Mouse (Mus musculus): ENCODE measurements at regions not wholly inside any gene's neighbourhood (a gene's known extent, or its start where the extent isn't known, plus 50 kb on each side); places are given as distances from the start of the nearest gene placed in this dataset.

DNA sequence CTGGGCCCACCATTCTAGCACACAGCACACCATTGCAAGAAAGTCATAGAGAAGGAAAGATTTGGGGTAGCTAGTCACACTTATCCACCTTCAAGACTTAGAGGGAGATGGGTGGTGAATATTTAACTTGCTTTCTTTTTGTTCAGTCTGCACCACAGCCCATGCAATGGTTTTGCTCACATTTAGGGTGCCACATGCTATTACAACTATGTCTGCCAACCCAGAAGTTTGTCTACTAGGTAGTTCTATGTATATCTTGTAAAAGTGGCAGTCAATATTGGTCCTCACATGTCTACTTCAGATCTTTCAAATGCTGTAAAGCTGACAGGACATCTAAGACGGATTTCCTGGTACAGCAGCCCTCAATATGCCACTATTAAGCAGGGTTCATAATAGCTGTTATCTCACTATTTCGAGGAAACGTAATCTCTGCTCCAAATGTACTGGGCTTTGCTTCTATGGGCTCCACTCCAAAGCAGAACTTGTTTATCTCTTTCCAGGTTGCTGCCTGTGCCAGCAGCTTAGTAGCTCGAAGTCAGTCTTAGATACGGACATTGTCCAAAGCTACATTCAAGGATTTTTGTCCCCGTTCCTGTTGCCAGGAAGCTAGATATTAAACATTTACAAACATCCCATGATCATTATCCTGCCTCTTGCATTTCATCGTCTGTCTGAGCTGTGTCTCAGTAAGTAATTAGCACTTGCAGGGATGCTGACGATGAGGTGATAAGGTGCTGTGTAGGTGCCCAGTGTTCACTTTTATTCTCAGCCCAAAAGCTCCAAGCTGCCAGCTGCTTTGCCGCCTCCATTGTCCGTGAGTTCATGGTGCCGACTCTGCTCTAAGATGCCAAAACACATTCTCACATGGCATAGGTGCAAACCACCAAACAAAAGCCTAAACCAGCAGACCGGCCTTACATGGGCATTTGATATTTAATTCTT, 327.8 kb upstream of the Robo2 start:
- no peak for DNase-seq (ENCODE audit: low read depth, low spot score)

- no peak for DNase-seq (ENCODE audit: low read depth, low spot score)
These were observed 321.5 kb upstream of the Robo2 start for GRCm38 (mm10) chr16:74732940-74733776.

- no peak for DNase-seq (ENCODE audit: low read depth, low spot score)
These were observed 318.7 kb upstream of the Robo2 start for GRCm38 (mm10) chr16:74730169-74730794.

GRCm38 (mm10) chr16:74723217-74723616, 311.6 kb upstream of the Robo2 start:
- no peak for DNase-seq (ENCODE audit: low read depth, low spot score)

DNA sequence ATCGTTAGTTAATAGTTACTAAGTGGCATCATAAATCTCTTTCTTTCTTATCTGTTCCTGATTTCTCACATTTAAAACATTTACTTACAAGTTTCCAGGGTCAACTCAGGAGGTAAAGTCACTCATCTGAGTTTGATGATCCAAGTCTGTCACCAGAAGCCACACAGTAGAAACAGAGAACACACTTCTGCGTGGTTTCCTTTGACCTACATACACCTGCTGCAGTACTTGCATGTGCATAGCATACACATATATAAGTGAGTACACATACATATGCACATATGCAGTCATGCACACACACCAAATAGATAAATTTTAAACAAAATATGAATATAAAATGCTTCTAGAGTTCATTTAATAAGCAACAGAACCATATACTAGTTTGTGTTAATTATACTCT, 306.5 kb upstream of the Robo2 start:
- no peak for DNase-seq (ENCODE audit: low read depth, low spot score)

DNA sequence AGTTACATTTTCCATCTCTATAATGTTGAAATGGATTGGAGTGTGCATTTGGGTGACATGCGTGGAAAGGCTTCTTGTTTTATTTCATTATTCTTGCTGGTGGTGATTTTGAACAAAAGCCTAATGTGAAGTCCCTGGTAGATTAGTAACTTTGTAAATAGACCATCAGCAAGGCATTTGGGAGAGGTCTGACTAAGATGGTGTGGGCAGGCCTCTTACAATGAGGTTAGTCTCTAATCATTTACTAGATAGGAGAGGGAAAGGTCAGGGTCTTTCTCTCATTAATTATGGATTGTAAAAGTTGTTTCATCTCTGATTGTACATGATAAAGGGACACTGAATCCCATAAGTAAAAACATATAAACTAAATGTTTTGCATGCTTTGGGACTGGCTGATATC, 306.0 kb upstream of the Robo2 start:
- DNase-seq (ENCODE audit: low read depth, low spot score) = no peak

- DNase-seq (ENCODE audit: low read depth, low spot score) = no peak
These were observed 303.3 kb upstream of the Robo2 start for GRCm38 (mm10) chr16:74714950-74715349.

- no peak for DNase-seq (ENCODE audit: low read depth, low spot score)
These were observed 300.9 kb upstream of the Robo2 start for GRCm38 (mm10) chr16:74712515-74712914.

DNA sequence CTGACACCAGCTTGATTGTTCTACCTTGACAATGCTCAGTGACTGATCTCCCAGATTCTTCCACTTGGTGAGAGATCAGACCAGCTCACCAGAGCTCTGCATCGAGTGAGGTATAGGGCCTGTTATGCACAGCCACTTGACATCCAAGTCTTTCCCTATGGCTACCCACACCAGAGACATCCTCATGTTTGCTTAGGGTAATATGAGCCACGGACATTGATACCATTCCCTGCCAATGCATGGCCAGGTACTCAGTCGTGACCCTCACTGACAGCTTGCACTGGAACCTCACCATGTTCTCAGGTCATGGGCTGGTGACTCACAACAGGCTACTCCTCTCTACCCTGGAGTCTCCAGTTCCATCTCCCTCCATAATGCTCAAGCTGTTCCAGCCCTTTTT, 290.4 kb upstream of the Robo2 start:
- no peak for DNase-seq (ENCODE audit: low read depth, low spot score)

DNA sequence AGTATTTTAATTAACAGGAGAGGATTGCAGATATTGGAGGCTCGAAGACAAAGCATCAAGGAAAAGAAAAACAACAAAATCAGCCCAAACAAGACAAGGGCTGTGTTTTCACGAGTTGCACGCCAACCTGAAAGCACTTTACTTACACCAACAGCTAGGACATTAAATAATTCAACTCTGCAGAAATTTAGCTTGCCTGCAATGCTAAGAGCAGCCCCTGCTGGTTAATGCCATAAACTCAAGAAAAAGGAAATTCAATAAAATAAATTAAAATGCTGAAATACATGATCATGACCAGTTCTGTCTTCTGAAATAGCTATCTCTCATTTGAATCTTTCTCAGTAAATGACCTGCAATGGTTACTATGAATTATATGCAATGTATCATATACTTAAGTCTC, 271.7 kb upstream of the Robo2 start:
- DNase-seq (ENCODE audit: low read depth, low spot score) = no peak

DNA sequence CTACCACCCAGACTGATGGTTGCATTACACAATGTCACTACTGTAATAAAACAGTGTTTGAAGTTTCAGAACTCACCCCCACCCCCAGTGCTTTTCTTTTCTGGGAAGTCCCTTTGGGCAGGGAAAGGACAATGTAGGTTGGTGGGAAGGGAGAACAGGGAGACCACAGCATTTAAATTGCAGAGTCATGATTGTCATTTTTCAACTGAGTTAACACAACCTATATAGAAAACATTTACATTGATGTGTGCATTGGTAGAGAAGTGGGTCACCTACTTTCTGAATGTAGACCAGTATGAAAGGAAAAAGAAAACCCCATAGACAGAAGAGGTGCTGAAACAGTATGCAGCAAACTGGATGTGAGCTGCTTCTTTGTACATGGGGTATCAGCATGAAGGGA, 264.0 kb upstream of the Robo2 start:
- DNase-seq (ENCODE audit: low read depth, low spot score) = no peak

DNA sequence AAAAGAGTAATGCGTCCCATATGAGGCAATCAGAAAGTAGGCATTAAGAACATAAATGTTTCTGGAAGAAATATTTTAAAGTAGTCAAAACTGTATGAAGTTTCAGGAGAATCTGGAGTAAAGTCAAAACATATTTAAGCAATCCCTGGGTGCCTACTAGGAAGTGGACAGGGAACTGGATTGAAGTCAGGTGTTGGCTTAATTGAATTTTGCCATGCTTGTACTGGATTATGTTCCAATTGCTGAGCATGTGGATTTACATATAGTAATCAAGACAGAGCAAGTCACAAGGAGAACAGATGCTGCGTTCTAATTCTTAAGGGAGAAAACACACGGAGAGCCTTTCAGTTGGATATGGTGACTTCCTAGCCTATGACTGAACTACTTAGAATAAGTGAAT, 259.8 kb upstream of the Robo2 start:
- no peak for DNase-seq (ENCODE audit: low read depth, low spot score)

GRCm38 (mm10) chr16:74664337-74664736, 252.7 kb upstream of the Robo2 start:
- no peak for DNase-seq (ENCODE audit: low read depth, low spot score)

GRCm38 (mm10) chr16:74651244-74651643, 239.6 kb upstream of the Robo2 start:
- no peak for DNase-seq (ENCODE audit: low read depth, low spot score)

GRCm38 (mm10) chr16:74649207-74649606, 237.6 kb upstream of the Robo2 start:
- no peak for DNase-seq (ENCODE audit: low read depth, low spot score)

GRCm38 (mm10) chr16:74648384-74648783, 236.8 kb upstream of the Robo2 start:
- no peak for DNase-seq (ENCODE audit: low read depth, low spot score)

DNA sequence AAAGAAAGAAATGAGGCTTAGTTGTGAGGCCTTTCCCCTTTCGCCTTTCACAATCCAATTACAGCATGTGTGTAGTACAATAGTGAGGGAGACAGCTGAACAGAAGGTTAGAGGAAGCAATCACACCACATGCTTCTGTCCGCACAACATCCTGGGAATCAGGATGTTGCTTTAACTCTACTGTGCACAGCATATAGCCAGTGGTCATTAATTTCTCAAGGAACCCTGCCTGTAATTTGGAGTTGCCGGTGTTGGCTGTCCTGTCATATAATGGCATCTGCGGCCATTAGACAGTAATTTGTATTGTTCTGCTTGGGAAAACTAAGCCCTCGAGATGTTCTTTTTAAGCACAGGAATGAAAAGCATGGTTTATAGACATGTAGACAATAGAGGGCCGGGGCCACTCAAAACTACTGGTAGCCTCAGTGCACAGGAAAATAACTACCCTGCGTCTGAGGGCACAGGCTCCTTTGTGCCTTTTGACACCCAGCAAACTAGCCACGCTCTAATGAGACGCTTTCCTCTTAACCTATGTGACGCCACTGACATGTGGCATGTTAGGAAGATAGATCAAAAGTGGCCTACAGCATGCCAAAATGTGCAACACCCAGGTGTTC, 233.2 kb upstream of the Robo2 start:
- no peak for DNase-seq (ENCODE audit: low read depth, low spot score)

DNA sequence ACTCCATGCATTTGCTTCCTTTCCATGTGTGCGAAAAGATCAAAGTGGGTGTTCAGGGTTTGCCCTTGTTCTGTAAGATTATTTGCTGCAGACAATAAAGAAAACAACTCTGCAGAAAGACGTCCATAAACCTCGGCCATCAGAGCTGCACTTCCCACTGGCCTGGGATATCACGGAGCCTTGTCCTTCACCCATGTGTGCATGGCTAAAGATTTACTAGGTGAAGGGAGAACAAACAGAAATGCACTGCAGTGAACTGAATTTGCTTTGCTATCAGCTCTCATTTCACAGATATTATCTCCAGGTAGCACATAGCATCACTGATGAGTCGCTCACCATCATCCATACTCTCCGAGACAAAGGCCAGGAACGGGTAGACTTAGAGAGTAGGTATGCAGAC, 228.2 kb upstream of the Robo2 start:
- DNase-seq (ENCODE audit: low read depth, low spot score) = no peak

DNA sequence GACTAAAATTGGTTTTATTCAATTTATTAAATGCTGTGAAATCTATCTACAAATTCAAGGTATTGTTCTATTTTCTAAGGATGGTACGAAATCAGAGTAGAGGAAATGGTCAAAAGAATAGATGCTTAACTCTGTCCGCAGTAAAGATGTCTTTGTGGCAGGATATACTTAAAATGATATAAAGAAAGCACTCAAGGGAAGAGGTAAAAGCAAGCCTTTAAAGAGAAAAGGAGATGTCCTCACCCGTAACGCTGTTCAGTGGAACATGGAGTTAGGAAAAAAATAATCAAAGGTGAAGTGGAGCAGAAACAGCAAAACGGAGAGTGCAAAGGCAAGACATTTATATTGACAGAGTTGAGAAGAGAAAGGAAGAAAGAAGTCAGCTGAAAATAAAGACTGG, 226.0 kb upstream of the Robo2 start:
- no peak for DNase-seq (ENCODE audit: low read depth, low spot score)

DNA sequence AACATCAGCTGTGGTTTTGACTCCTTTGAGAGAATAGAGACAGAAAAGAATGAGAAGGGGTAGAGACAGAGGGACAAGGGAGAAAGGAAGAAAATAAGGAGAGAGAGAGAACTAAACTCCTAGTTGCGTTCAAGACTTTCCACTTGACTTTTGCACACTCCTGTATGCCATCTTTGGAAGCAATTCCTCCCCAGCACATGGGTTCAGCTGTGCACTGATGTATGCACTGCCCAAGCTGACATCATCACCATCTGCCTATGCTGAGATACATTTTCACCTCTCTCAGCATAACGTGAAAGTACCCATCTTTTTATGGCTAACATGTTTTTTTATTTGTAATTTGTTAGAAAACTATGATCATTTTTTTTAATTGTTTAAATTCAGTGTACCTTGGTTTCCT, 214.2 kb upstream of the Robo2 start:
- no peak for DNase-seq (ENCODE audit: low read depth, low spot score)

DNA sequence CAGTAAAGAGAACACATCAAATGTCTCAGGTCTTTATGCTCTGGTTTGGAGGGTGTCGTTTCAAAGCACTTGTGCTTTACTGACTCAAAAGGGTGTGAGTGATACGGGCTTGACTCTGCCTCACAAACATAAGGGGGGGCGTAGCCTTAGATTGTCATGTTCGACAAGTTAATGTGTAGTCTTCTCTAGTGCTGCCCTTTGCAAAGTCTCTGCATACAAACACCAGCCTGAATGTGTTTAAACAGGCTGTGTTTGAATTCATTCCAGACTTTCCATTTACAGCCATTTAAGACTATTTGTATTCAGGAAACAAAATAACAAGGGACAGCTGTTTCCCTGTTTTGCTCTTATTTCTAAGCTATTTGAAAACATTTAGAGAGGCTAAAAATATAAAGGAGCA, 200.4 kb upstream of the Robo2 start:
- no peak for DNase-seq (ENCODE audit: low read depth, low spot score)

DNA sequence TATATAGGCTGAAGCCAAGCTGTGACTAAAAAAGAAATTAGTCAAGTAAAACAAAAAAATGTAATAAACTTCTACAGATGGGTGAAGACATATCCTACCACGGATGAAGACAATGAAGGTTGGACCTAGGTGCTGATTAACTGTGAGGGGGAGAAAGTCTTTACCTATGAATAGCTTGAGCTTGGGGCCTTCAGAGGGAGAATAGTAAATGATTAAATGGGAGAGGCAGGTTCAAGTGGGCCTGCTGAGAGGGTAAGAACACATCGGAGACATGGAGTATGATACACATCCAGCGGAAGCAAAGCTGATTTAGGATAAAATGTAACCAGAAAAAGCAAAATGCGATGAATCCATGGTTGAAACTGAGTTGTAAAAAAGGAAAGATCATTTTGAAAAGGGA, 197.9 kb upstream of the Robo2 start:
- no peak for DNase-seq (ENCODE audit: low read depth, low spot score)
